Mouse (Mus musculus): Measurements from ENCODE around the gene Trpt1. TPM values are rescaled to one million over a fixed set of nuclear protein-coding genes. Genes with fewer than 3 reads are reported as not detected.
A peak's percentile ranks its signal among the peaks of the same experiment; 100 is the strongest.

Trpt1 gene
- polyA plus RNA-seq, 2 experiments from 2014 or later: 8.1 to 10.9 TPM

- no peak for ATAC-seq
Observed at GRCm38 (mm10) chr19:6994489-6994888, 1.4 kb upstream of the Trpt1 start.

DNA sequence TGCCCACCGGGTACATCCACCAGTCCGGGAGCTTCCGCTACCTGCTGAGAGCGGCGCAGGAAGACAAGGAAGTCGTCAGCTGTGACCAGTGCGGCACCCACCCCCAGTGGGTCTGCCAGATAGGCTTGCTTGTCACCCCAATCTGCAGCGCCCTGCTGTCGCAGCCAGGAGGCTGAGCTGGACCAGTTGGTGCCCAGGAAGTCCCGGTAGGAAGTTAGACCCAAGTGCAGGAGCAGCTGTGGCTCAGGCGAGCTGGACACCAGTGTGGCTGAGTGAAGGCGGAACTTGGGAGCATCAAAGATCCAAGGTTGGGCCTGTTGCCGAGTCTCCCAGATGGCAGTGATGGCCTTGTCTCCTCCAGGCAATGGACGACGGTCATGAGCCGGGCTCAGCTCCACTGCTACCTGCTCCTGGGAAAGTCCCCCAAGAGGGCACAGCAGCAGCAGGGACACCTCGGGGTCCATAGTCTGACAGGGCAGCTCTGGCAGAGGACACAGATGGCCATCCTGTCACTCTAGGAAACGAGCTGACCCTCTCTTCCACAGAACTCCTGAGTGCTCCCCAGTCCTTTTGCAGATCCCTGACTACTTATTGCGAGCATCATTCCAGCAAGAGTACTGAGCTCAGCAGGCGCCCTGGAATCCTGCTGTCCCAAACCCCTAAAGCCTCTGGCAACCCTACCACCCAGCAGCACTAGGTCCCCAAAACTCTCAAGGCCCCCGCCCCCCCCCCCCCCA lies 508 bp upstream of the Trpt1 start:
- ATAC-seq: no peak

GRCm38 (mm10) chr19:6997721-6998290 lies 1.9 kb downstream of the Trpt1 start:
- no peak for ATAC-seq

DNA sequence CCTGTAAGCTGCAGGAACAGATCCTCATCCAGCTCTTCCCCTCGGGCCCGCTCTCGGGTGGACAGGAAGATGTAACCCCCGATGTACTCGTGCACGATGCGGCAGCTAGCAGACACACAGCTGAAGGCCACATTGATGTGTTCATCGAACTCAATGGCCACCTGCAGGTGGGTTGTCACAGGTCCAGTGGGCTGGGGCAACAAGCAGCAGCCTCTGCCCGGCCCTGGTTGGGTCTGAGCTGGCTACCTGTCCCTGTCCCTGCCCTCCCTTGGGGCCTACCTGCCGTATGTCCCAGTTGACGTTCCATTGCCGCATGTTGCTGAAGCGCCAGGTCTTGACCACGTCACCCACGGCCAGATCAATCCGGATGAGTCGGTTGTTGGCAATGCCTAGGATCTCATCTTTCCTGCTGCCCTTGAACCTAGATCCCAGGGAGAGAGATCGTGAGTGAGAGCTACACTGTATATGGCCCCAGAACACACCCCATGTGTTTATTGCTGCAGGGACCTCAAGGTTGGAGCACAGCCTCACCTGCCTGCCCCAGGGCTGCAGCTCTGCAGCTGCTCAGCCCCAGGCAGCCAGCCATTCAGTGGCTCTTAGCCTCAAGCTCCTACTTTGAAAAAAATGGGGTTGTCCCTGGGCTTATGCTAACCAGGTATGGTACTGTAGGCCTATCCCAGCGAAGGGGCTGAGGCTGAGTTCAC lies 3.6 kb downstream of the Trpt1 start:
- no peak for ATAC-seq

- ATAC-seq: no peak
Observed at GRCm38 (mm10) chr19:7006892-7007593, 11.1 kb downstream of the Trpt1 start.

DNA sequence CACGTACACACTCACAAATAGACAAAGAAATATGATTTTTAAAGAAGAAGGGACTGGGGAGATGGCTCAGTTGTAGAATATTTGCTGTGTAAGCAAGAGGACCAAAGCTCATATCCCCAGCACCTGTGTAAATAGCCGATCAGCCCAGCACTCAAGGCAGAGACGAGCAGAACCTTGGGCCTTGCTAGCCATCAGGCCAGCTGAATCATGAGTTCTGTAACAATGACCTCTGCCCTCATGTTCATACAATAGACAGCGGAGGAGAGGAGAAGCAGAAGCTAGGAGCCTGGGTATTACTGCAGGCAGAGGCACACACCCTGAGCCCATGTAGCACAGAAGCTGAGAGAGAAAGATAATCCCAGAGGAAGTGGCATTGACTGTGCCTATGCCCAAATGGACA lies 16.5 kb downstream of the Trpt1 start:
- ATAC-seq: no peak

- no peak for ATAC-seq
Observed at GRCm38 (mm10) chr19:7013984-7014383, 18.1 kb downstream of the Trpt1 start.

DNA sequence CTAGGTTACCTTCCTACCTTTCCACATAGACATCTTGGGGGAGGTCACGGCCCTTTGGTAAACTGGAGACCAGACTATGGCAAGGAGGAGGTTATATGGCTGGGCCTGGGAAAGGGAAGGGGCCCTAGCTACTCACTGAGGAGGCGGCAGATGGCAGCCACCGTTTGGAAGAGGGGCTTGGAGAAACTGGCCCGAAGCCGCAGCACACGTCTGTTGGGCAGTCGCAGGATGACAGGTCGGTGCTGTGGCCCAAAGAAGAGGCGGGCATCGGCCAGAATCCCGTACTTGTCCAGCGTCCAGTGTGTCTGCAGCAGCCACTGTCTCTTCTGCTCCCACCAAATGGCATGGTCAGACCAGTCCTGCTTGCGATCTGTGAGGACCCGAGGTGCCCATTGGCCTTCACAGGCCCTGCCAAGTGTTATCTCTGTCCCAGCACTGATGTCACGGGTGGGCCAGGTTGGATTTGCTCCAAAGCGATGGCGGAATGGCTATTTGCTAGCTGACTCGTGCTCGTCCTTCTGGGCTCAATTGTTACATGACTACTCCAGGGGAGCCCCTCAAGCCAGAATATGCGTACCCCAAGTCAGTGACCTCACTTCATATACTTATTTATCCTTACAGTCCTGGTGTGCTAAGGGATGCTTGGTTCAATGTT lies 18.7 kb downstream of the Trpt1 start:
- no peak for ATAC-seq

DNA sequence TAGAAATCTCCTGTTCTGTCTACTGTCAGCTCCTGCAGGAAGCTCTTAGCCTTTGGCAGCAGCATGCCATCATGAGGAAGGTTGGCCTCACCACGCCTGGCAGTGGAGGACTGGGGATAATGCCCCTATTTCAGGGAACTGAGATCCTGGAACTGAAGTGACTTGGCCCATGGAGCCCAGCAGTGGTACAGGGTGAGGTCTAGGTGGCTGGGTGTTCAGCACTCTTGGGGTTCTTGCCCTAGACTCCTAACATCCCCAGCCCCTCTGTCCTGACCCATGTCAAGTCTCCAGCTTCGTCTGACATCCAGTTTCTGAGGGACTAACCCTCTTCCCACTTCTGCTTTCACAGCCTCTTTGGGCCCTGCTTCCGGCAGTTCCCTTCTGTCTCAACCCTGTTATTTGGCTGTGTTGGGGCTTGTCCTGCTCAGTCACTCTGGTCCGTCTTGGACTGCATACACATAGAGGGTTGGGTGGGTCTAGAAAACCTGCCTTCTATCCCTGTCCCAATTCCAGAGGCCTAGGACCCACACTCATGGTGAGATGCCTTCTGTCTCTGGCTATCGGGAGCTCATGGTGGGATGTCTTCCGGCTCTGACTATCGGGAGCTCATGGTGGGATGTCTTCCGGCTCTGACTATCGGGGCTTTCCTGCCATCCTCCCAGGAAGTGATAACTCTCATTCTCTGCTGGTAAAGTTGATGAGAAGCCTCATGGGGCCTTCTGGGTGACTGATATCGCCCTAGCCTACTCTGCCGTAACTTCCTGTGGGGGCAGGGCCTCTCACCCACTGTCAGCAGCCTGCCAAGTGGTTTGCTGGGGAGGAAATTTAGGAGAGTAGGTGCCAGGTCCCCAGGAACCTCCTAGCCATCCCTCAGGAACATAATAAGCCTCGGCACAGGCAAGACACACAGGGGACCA lies 21.9 kb downstream of the Trpt1 start:
- ATAC-seq: peak; percentile 78

GRCm38 (mm10) chr19:7018546-7018945 lies 22.6 kb downstream of the Trpt1 start:
- no peak for ATAC-seq

- ATAC-seq: peak; percentile 83
Observed at GRCm38 (mm10) chr19:7019191-7019590, 23.3 kb downstream of the Trpt1 start, which contains the start of gene Fermt3. Gene Fermt3, minus strand, starts transcription at chr19:7019469.

DNA sequence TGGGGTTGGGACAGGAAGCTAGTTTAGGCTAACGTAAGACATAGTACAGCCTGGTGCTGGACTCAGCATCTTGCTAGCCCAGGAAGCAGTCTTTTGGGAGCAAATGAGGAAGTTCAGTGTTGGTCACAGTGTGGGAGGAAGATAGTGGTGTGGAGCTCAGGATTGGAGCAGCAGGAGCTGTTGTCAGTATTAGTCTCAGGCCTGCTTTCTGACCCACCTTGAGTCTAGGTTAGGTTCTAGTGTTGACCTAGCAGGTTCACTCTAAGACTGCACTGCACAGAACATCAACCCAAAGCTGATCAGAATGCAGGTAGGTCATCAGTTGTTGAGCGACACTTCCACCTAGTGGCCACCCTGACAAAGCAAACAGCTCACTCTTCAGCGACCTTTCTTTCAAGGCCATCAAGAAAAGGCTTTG lies 24.3 kb downstream of the Trpt1 start:
- ATAC-seq: peak; percentile 50

DNA sequence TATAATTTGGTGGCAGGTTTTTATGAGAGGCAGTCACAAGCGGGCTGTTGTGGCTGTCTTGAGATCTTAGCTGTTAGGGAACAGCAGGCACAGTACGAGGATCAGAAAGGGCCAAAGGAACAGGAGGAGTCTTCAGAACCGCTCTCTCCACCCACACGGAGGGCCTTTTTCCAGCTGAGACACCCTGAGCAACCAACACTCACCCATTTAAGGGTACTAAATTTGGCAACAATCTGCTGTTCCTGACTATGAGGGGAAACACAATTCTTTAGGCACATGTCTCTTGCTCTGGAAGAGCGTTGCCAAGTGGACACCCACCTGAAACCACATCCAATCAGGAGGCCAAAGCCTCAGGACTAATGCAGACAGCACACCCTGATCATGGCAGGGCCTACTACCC lies 33.6 kb downstream of the Trpt1 start:
- ATAC-seq: no peak

GRCm38 (mm10) chr19:7034006-7034405 lies 38.1 kb downstream of the Trpt1 start:
- no peak for ATAC-seq

DNA sequence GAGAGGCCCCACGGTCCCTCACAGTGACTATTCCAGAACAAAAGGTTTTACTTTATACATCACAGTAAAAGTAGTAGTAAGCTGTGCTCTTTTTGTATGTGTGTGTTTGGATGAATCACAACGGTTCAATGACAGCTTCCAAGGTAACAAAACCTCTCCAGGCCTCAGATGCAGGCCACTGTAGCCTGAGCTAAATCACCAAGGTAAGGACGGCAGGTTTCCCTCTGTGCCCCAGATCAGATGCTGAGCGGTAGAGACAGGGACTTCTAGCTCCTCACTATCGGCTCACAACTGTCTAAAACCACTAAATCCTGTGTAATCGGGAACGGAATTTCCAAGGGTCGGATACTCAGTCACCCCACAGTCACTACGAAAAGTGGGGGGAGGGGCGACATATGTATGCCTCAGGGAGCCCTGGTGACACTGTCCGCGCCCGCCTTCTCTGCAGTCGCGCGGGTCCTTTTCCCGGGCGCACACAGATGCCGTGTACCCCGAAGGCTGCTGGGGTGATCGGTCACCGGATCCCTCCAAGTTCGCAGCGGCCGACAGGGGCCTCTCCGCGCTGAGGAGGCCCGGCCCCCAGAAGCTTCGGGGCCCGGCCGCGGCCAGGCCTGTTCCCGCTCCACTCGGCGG lies 43.3 kb downstream of the Trpt1 start:
- ATAC-seq: no peak

DNA sequence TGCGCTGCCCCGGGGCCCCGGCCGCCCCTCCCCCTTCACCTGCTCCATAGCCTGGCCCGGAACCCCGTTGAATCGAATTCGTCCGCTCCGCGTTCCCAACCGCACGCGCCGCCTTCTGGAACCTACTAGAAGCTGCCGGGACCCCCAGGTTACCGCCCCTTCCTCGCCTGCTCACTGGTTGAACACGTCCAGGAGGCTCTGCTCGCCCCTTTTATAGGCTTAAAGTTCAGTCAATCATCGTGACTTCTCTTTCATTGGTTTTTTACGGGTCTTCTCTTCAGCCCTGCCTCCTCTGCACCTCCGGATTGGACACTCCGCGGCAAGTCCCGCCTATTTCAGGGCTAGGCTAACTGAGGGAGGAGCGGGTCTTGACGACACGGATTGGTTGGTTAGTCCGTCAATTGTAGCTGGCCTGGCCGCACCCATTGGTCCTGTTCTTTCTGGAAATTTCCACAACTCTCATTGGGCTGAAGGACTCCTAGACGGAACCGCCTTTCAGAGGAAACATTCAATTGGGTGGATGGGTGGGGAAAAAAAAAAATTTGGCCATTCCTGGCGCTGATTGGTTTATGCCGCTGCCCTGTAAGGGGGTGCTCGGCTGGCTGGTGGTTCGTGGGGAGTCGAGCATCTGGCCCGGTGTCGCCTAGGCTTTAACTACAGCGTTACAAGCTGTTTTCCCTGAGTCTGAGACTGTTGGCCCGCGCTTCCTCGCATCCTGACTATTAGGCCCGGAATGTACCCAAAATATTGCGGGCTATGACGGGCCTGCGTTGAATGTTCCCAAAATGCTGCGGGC lies 44.1 kb downstream of the Trpt1 start, which contains the start of gene Stip1:
Gene Stip1 (minus strand): TSS at position 127 of the 796 bp plus-strand sequence.
- peak; percentile 93 for ATAC-seq

DNA sequence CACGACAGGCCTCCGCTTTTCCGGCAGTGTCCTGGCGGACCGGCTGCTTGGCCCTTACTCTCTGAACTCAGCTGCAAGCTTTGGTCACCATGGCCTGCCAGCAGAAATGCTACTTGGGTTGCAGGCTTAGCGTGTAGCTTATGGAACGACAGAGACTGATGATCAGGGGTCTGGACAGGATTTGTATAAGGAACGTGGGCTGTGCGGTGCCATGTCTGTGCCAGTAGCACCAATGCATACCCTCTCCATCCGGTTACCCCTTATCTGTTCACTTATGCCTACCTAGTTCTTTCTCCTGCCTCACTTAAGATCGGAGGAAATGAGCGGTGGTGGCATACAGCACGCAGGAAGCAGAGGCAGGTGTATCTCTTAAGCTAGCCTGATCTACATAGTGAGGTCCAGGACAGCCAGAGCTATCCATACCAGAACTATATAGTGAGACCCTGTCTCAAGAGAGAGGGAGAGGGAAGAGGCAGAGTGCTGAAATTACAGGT lies 44.8 kb downstream of the Trpt1 start:
- no peak for ATAC-seq

DNA sequence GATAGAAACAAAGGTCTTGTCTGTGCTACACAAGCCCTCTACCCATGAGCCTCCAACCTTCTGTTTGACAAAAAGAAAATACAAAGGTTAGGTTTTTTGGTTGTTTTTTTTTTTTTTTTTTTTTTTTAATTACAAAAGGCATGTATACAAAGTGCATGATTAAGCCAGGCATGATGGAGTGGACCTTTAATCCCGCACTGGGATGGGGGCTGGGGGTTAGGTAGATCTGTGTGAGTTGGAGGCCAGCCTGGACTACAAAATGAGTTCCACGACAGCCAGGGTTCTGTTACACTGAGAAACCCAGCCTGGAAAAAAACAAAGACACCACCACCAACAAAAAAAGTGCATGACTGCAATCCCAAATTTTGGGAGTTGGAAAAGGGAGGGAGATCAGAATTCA lies 45.2 kb downstream of the Trpt1 start:
- ATAC-seq: no peak

DNA sequence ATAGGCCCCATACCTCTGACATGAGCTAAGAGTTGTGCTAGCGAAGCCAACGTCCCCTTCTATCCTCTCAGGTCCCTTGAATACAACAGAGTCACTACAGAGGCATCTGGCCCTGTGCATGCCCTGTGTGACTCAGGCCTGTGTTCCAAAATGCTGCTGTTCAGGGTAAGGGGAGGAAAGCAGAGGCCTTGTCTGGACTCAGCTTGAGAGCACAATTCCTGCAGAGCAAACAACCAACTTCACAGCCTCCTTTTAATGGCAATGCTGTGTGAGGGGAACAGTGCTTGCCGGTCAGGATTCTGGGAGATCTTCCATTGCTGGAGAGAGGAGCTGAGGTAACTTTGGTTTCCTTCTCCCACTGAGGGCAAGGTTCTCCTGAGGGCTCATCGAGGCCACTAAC lies 48.3 kb downstream of the Trpt1 start:
- ATAC-seq: no peak

- ATAC-seq: no peak
Observed at GRCm38 (mm10) chr19:7044706-7045105, 48.8 kb downstream of the Trpt1 start.
